Mouse (Mus musculus) ZHBTc4 (cell line): ENCODE measurements around the gene Ces2a.

Source experiments
- DNase-seq: peaks from one replicate; pipeline ENCODE4 v3.0.0-alpha.2; 2011; ENCODE audit warnings: low read depth, low spot score

Ces2a gene

GRCm38 (mm10) chr8:104733753-104734152, at the start of gene Ces2a:
TSS of gene Ces2a (plus strand) at chr8:104734003.
- DNase-seq: no peak

- DNase-seq: no peak
These were observed 45.4 kb upstream of the Ces2a start for GRCm38 (mm10) chr8:104688433-104688832.

GRCm38 (mm10) chr8:104698556-104698955, 35.2 kb upstream of the Ces2a start:
- no peak for DNase-seq

- no peak for DNase-seq
These were observed 31.9 kb upstream of the Ces2a start for GRCm38 (mm10) chr8:104701900-104702299.

GRCm38 (mm10) chr8:104721166-104721565, 12.6 kb upstream of the Ces2a start:
- DNase-seq: no peak

- DNase-seq: no peak
These were observed 2.4 kb upstream of the Ces2a start for GRCm38 (mm10) chr8:104731451-104731850.

GRCm38 (mm10) chr8:104731969-104732368, 1.8 kb upstream of the Ces2a start:
- DNase-seq: no peak

- no peak for DNase-seq
These were observed 8.2 kb downstream of the Ces2a start for GRCm38 (mm10) chr8:104742039-104742438.

- DNase-seq: no peak
These were observed 9.6 kb downstream of the Ces2a start for GRCm38 (mm10) chr8:104743410-104743809.

GRCm38 (mm10) chr8:104752818-104753217, 19.0 kb downstream of the Ces2a start:
- no peak for DNase-seq

- no peak for DNase-seq
These were observed 23.8 kb downstream of the Ces2a start for GRCm38 (mm10) chr8:104757621-104758020.

- DNase-seq: no peak
These were observed 24.4 kb downstream of the Ces2a start for GRCm38 (mm10) chr8:104758209-104758608.

- no peak for DNase-seq
These were observed 27.3 kb downstream of the Ces2a start for GRCm38 (mm10) chr8:104761126-104761525.

- no peak for DNase-seq
These were observed 32.7 kb downstream of the Ces2a start for GRCm38 (mm10) chr8:104766485-104766884.

GRCm38 (mm10) chr8:104770365-104770764, 36.6 kb downstream of the Ces2a start:
- DNase-seq: no peak

- no peak for DNase-seq
These were observed 53.2 kb downstream of the Ces2a start for GRCm38 (mm10) chr8:104787049-104787448.

- no peak for DNase-seq
These were observed 55.1 kb downstream of the Ces2a start for GRCm38 (mm10) chr8:104788929-104789328.

GRCm38 (mm10) chr8:104789886-104790680, 56.3 kb downstream of the Ces2a start:
- DNase-seq: peak; percentile 46
